ENCODE assay signal across 19 mouse cellular contexts in genomic region chr1:188125521-188126021, GRCm38 (mm10).
DNase-seq lines count a peak whose midpoint lies in the region; ATAC-seq and TF ChIP-seq lines count a peak whose summit lies in the region.
"Had no signal": no experiment of that assay in that cellular context is flagged by ENCODE, and none has a peak within 500 bp of the region (broad histone marks: within the 10 kb centered on the region; RNA-seq: fewer than 3 reads in every experiment).

No protein-coding gene starts in this region.

- H3K4me1 ChIP-seq in forebrain, postnatal 0 days (ENCODE audit: insufficient read depth): no peaks in the 10 kb centered on the region
- no peaks in the 10 kb centered on the region for H3K4me1 ChIP-seq in forebrain, embryonic 16.5 days (replicated peaks; ENCODE audit: control insufficient read depth, insufficient read depth, low read length)
- H3K4me1 ChIP-seq in kidney, adult 2 months (ENCODE audit: control insufficient read depth, insufficient read depth, low read length): no peaks in the 10 kb centered on the region
- no peaks in the 10 kb centered on the region for H3K4me1 ChIP-seq in lung, postnatal 0 days (ENCODE audit: insufficient read depth, low read depth, low read length)
- H3K4me1 ChIP-seq: limb, embryonic 13.5 days; midbrain, embryonic 10.5 days; neural tube, embryonic 15.5 days had no signal

- no peak overlapping the region for H3K9ac ChIP-seq in forebrain, postnatal 0 days
- no peak overlapping the region for H3K9ac ChIP-seq in forebrain, embryonic 16.5 days (replicated peaks; ENCODE audit: low read depth, low read length)
- no peak overlapping the region for H3K9ac ChIP-seq in lung, postnatal 0 days (replicated peaks; ENCODE audit: low read depth)
- H3K9ac ChIP-seq: limb, embryonic 13.5 days; neural tube, embryonic 15.5 days had no signal

- TF ChIP-seq EP300 in lung, postnatal 0 days (IDR thresholded peaks at IDR 0.05): no peak

- no peak overlapping the region for H3K4me3 ChIP-seq in forebrain, postnatal 0 days (ENCODE audit: low read depth, low read length)
- H3K4me3 ChIP-seq in forebrain, embryonic 16.5 days (replicated peaks; ENCODE audit: low read length): no peak overlapping the region
- no peak overlapping the region for H3K4me3 ChIP-seq in kidney, adult 2 months (ENCODE audit: insufficient read depth, low read depth, low read length)
- no peak overlapping the region for H3K4me3 ChIP-seq in lung, postnatal 0 days (ENCODE audit: low read depth, low read length)
- H3K4me3 ChIP-seq: limb, embryonic 13.5 days; midbrain, embryonic 10.5 days; myocyte; neural tube, embryonic 15.5 days had no signal

- H3K36me3 ChIP-seq in forebrain, postnatal 0 days (ENCODE audit: insufficient read depth): no peaks in the 10 kb centered on the region
- H3K36me3 ChIP-seq in forebrain, embryonic 16.5 days (ENCODE audit: control insufficient read depth, insufficient read depth): no peaks in the 10 kb centered on the region
- no peaks in the 10 kb centered on the region for H3K36me3 ChIP-seq in kidney, adult 2 months (ENCODE audit: control insufficient read depth, insufficient read depth, low read length)
- H3K36me3 ChIP-seq in lung, postnatal 0 days (ENCODE audit: insufficient read depth, low read length): no peaks in the 10 kb centered on the region
- H3K36me3 ChIP-seq: limb, embryonic 13.5 days; midbrain, embryonic 10.5 days; neural tube, embryonic 15.5 days had no signal

- H3K9me3 ChIP-seq in forebrain, postnatal 0 days (ENCODE audit: low read length): no peaks in the 10 kb centered on the region
- no peaks in the 10 kb centered on the region for H3K9me3 ChIP-seq in forebrain, embryonic 16.5 days (ENCODE audit: control insufficient read depth, low read length)
- no peaks in the 10 kb centered on the region for H3K9me3 ChIP-seq in lung, postnatal 0 days (ENCODE audit: low read length)
- H3K9me3 ChIP-seq: limb, embryonic 13.5 days; midbrain, embryonic 10.5 days; neural tube, embryonic 15.5 days had no signal

- no peak for ATAC-seq in forebrain, postnatal 0 days
- ATAC-seq in forebrain, embryonic 16.5 days: no peak
- no peak for ATAC-seq in lung, postnatal 0 days

- TF ChIP-seq CTCF in forebrain, postnatal 0 days (IDR thresholded peaks at IDR 0.05; ENCODE audit: low read depth): peak; percentile 45
- peak; percentile 50 for TF ChIP-seq CTCF in kidney, adult 2 months (conservative IDR thresholded peaks at IDR 0.05; ENCODE audit: insufficient read depth, insufficient read length, low read depth, low read length)
- peak; percentile 69 for TF ChIP-seq CTCF in lung, postnatal 0 days (IDR thresholded peaks at IDR 0.05)

- no peak overlapping the region for H3K4me2 ChIP-seq in forebrain, postnatal 0 days (ENCODE audit: low read depth)
- H3K4me2 ChIP-seq in forebrain, embryonic 16.5 days (ENCODE audit: low read length): no peak overlapping the region
- no peak overlapping the region for H3K4me2 ChIP-seq in lung, postnatal 0 days (replicated peaks; ENCODE audit: low read depth, low read length)
- H3K4me2 ChIP-seq: limb, embryonic 13.5 days; neural tube, embryonic 15.5 days had no signal

- WGBS in forebrain, postnatal 0 days: 93% methylated on average over 6 of the region's 6 CpGs
- WGBS in forebrain, embryonic 16.5 days: 95% methylated on average over 6 of the region's 6 CpGs
- WGBS in kidney, adult 2 months: 94% methylated on average over 6 of the region's 6 CpGs
- WGBS in lung, postnatal 0 days: 80% methylated on average over 6 of the region's 6 CpGs

- no peak overlapping the region for H3K27ac ChIP-seq in forebrain, postnatal 0 days (ENCODE audit: low read depth, low read length)
- H3K27ac ChIP-seq in forebrain, embryonic 16.5 days (ENCODE audit: low read length): no peak overlapping the region
- H3K27ac ChIP-seq in kidney, adult 2 months (ENCODE audit: insufficient read depth, low read depth, low read length): no peak overlapping the region
- no peak overlapping the region for H3K27ac ChIP-seq in lung, postnatal 0 days (ENCODE audit: low read length)
- H3K27ac ChIP-seq: limb, embryonic 13.5 days; midbrain, embryonic 10.5 days; neural tube, embryonic 15.5 days had no signal

- no peak for TF ChIP-seq POLR2A in kidney, adult 2 months (IDR thresholded peaks at IDR 0.05; ENCODE audit: low read depth, low read length)

- no peaks in the 10 kb centered on the region for H3K27me3 ChIP-seq in forebrain, postnatal 0 days (ENCODE audit: insufficient read depth, low read length)
- no peaks in the 10 kb centered on the region for H3K27me3 ChIP-seq in forebrain, embryonic 16.5 days (replicated peaks; ENCODE audit: control insufficient read depth, insufficient read depth, low read length)
- H3K27me3 ChIP-seq in kidney, adult 2 months (replicated peaks; ENCODE audit: control insufficient read depth, insufficient read depth, low read length): no peaks in the 10 kb centered on the region
- H3K27me3 ChIP-seq in lung, postnatal 0 days (replicated peaks; ENCODE audit: insufficient read depth, low read length): no peaks in the 10 kb centered on the region
- H3K27me3 ChIP-seq: CH12.LX; limb, embryonic 13.5 days; neural tube, embryonic 15.5 days had no signal

- DNase-seq in forebrain, postnatal 0 days: no peak
- DNase-seq in kidney, adult 2 months: no peak
- DNase-seq in kidney, postnatal 10 days: no peak
- no peak for DNase-seq in lung, postnatal 0 days (ENCODE audit: low spot score)
- DNase-seq in lung, postnatal 25 days (ENCODE audit: low spot score): no peak
- DNase-seq in retina, postnatal 1 day: no peak
- no peak for DNase-seq in thymus, postnatal 25 days
- DNase-seq: adrenal gland, postnatal 14 days; gastrocnemius, postnatal 25 days; kidney, postnatal 14 days; lung, postnatal 14 days; right cerebral cortex, postnatal 4 days; thymus, postnatal 36 days had no signal
